Mouse (Mus musculus): ENCODE measurements at regions not wholly inside any gene's neighbourhood (a gene's known extent, or its start where the extent isn't known, plus 50 kb on each side); places are given as distances from the start of the nearest gene placed in this dataset.

DNA sequence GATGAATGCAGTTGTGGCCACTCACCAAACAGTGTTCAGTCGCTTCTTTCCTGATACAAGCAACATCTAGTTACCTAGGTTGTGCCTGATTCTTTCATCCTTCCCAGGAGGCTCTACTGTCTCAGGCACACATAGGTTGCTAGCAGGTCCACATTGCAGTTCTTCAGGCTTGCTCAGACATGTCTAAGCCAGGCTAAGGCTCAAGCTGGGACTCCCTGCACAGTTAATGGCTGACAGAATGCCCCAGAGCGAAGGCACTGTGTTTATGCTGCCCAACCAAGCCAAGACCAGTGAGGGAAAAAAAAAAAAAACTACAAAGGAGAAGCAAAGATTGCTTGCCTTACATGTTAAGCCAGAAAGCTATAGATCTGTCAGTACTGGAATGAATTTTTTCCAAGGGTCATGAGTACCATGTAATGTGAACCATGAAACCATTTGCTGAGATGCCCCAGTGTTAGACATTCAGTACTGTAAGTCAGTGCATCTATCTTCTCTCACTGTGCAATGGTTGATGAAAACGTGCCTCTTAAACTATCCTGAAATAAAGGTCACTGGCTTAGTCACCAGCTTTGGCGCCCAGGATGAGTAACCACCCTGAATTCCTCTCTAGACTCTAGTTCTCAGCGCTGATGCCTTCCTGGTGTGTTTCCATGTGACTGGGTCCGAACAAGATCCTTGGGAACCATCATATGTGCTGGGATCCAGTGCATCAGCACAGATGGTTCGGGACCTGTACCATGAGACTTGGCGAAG is 152.8 kb upstream of the Zfp703 start:
- Histone ChIP-seq H3K27ac (ENCODE audit: low read depth, low read length) (no peak overlapping the region), H3K27me3 (ENCODE audit: insufficient read depth, low read length) (no peaks in the 10 kb centered on the region), H3K9ac (replicated peaks; ENCODE audit: low read length, poor library complexity, severe bottlenecking) (no peak overlapping the region), H3K4me3 (ENCODE audit: low read depth, low read length) (no peak overlapping the region), H3K9me3 (ENCODE audit: low read length) (no peaks in the 10 kb centered on the region), H3K4me1 (ENCODE audit: insufficient read depth, low read length) (no peaks in the 10 kb centered on the region), H3K36me3 (ENCODE audit: insufficient read depth, low read length) (no peaks in the 10 kb centered on the region), H3K4me2 (ENCODE audit: low read depth, low read length, poor library complexity, severe bottlenecking) (no peak overlapping the region)
- WGBS, result 88% methylated on average over 8 of the region's 8 CpGs
- no peak for DNase-seq (ENCODE audit: low spot score)
- ATAC-seq (ENCODE audit: low FRiP score), result no peak
- TF ChIP-seq CTCF (IDR thresholded peaks at IDR 0.05), result no peak

DNA sequence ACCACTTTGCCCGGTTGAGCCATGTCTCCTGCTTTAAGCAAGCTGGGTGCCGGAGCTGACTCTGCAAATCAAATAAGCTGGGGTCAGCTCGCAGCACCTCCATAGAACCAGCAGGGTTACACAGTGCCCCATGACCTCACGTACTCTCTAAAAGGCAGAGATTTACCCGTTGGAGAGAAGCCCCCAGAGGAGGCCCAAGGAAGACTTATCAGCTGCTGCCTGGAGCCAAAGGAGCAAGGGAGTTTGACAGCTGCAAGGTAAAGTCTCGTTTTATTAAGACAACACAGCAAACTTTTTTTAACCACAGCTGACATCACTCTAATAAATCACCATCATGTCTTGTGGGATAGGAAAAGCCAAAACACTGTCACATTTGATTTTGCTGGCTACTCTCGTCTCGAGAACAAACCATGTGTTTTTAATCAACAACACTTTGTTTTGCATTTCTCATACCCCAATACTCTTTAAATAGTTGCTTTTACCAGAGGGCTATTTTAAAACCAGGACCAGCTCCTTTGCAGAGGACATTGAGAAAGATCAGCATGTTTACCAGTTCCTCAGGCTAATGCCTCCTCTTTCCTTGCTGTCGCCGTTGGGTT is 148.7 kb upstream of the Zfp703 start:
- Histone ChIP-seq H3K4me3 (ENCODE audit: low read depth, low read length) (no peak overlapping the region), H3K4me1 (ENCODE audit: insufficient read depth, low read length) (no peaks in the 10 kb centered on the region), H3K9ac (replicated peaks; ENCODE audit: low read length, poor library complexity, severe bottlenecking) (no peak overlapping the region), H3K4me2 (ENCODE audit: low read depth, low read length, poor library complexity, severe bottlenecking) (no peak overlapping the region), H3K27ac (ENCODE audit: low read depth, low read length) (no peak overlapping the region), H3K27me3 (ENCODE audit: insufficient read depth, low read length) (no peaks in the 10 kb centered on the region), H3K36me3 (ENCODE audit: insufficient read depth, low read length) (no peaks in the 10 kb centered on the region), H3K9me3 (ENCODE audit: low read length) (no peaks in the 10 kb centered on the region)
- ATAC-seq (ENCODE audit: low FRiP score), result no peak
- no peak for TF ChIP-seq CTCF (IDR thresholded peaks at IDR 0.05)
- no peak for DNase-seq (ENCODE audit: low spot score)
- WGBS, result 57% methylated on average over 10 of the region's 10 CpGs

DNA sequence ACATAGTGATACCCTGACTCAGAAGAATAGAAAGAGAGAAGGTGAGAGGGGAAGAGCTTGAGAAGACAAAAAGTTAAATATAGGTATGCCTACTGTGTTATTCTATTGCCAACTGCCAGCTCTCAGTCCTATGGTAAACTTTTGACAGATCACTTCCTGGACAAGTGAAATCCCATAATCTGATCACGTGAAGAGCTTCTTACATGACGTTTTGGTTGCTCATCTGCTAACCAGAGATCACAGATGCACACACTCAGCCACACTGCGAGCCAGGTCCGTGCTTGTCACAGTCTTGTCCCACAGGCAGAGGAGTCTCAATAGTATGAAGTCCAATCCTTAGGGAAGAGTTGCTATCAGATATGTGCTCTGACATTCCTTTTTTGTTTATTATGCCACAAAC is 147.8 kb upstream of the Zfp703 start:
- H3K4me2 ChIP-seq (ENCODE audit: low read depth, low read length, poor library complexity, severe bottlenecking), result no peak overlapping the region
- no peaks in the 10 kb centered on the region for H3K9me3 ChIP-seq (ENCODE audit: low read length)
- H3K27ac ChIP-seq (ENCODE audit: low read depth, low read length), result no peak overlapping the region
- no peak for TF ChIP-seq CTCF (IDR thresholded peaks at IDR 0.05)
- DNase-seq (ENCODE audit: low spot score) (no peak), ATAC-seq (ENCODE audit: low FRiP score) (no peak)
- WGBS, result 88% methylated on average over 4 of the region's 4 CpGs
- no peaks in the 10 kb centered on the region for H3K4me1 ChIP-seq (ENCODE audit: insufficient read depth, low read length)
- no peak overlapping the region for H3K4me3 ChIP-seq (ENCODE audit: low read depth, low read length)
- no peaks in the 10 kb centered on the region for H3K27me3 ChIP-seq (ENCODE audit: insufficient read depth, low read length)
- no peaks in the 10 kb centered on the region for H3K36me3 ChIP-seq (ENCODE audit: insufficient read depth, low read length)
- H3K9ac ChIP-seq (replicated peaks; ENCODE audit: low read length, poor library complexity, severe bottlenecking), result no peak overlapping the region

DNA sequence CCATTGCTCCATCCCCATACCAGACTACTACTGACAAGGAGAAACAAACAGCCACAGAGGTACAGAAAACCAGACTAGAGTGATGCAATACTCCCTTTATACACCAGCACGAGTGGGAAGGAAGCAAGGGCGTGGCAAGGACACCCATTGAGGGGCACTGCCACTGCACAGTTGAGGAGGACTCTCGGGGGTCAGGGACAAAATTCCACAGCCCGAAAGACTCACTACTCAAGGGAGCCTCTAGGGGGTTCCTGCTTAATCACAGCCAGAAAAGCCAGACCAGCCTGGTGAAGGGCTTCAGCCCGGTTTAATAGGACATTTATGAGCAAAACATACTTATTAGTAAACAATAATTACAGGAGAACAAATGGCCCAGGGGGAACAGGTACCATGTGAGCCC is 146.0 kb upstream of the Zfp703 start:
- Histone ChIP-seq H3K9me3 (ENCODE audit: low read length) (no peaks in the 10 kb centered on the region), H3K36me3 (ENCODE audit: insufficient read depth, low read length) (no peaks in the 10 kb centered on the region), H3K4me1 (ENCODE audit: insufficient read depth, low read length) (no peaks in the 10 kb centered on the region), H3K27ac (ENCODE audit: low read depth, low read length) (no peak overlapping the region), H3K4me3 (ENCODE audit: low read depth, low read length) (no peak overlapping the region), H3K9ac (replicated peaks; ENCODE audit: low read length, poor library complexity, severe bottlenecking) (no peak overlapping the region), H3K27me3 (ENCODE audit: insufficient read depth, low read length) (no peaks in the 10 kb centered on the region), H3K4me2 (ENCODE audit: low read depth, low read length, poor library complexity, severe bottlenecking) (no peak overlapping the region)
- DNase-seq (ENCODE audit: low spot score) (peak; percentile 19), ATAC-seq (ENCODE audit: low FRiP score) (no peak)
- peak; percentile 30 for TF ChIP-seq CTCF (IDR thresholded peaks at IDR 0.05)
- 33% methylated on average over 5 of the region's 5 CpGs for WGBS

DNA sequence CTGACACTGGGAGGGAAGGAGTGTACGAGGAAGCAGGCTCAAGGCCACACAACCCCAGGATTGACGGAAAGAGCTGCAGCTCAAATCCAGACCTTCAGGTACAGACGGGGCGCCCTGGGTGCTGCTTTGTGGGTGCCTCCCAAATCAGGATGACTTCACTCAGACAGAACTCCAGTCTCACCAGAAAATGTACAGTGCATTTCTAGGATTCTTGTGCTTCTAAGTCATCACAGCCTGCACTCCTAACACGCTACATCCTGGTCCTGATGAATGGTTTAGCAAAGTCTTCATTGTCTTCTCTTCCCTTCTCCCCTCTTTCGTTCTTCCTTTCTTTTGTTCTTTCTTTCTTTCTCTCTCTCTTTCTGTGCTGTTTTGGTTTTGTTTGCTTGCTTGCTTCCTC is 145.3 kb upstream of the Zfp703 start:
- Histone ChIP-seq H3K4me3 (ENCODE audit: low read depth, low read length) (no peak overlapping the region), H3K27ac (ENCODE audit: low read depth, low read length) (no peak overlapping the region)
- 84% methylated on average over 6 of the region's 6 CpGs for WGBS

DNA sequence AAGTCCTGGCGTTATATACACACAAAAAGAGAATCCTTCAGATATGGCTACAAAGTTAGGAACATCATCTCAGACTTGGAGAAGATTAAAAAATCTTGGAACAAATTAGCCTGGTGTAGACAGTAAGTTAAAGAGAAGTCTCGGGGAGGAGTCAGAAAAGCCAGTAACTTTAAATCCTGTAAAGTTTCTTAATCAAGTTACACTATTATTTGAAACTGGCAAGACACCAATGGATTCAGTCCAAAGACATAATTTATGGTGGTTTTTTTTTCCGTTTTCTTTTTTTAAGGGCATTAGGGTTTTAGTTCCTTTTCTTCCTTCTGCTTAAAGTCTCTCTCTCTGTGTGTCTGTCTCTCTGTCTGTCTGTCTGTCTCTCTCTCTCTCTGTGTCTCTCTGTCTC is 144.6 kb upstream of the Zfp703 start:
- H3K36me3 ChIP-seq (ENCODE audit: insufficient read depth, low read length), result no peaks in the 10 kb centered on the region
- no peaks in the 10 kb centered on the region for H3K27me3 ChIP-seq (ENCODE audit: insufficient read depth, low read length)
- ATAC-seq (ENCODE audit: low FRiP score) (no peak), DNase-seq (ENCODE audit: low spot score) (no peak)
- H3K27ac ChIP-seq (ENCODE audit: low read depth, low read length), result no peak overlapping the region
- no peak overlapping the region for H3K9ac ChIP-seq (replicated peaks; ENCODE audit: low read length, poor library complexity, severe bottlenecking)
- no peaks in the 10 kb centered on the region for H3K4me1 ChIP-seq (ENCODE audit: insufficient read depth, low read length)
- TF ChIP-seq CTCF (IDR thresholded peaks at IDR 0.05), result no peak
- no peaks in the 10 kb centered on the region for H3K9me3 ChIP-seq (ENCODE audit: low read length)
- no peak overlapping the region for H3K4me3 ChIP-seq (ENCODE audit: low read depth, low read length)
- 92% methylated on average over 3 of the region's 3 CpGs for WGBS
- H3K4me2 ChIP-seq (ENCODE audit: low read depth, low read length, poor library complexity, severe bottlenecking), result no peak overlapping the region

More for the DNA sequence above, 145.3 kb upstream of the Zfp703 start:
- Histone ChIP-seq H3K36me3 (ENCODE audit: insufficient read depth, low read length) (no peaks in the 10 kb centered on the region), H3K9ac (replicated peaks; ENCODE audit: low read length, poor library complexity, severe bottlenecking) (no peak overlapping the region), H3K27me3 (ENCODE audit: insufficient read depth, low read length) (no peaks in the 10 kb centered on the region), H3K4me2 (ENCODE audit: low read depth, low read length, poor library complexity, severe bottlenecking) (no peak overlapping the region), H3K9me3 (ENCODE audit: low read length) (no peaks in the 10 kb centered on the region), H3K4me1 (ENCODE audit: insufficient read depth, low read length) (no peaks in the 10 kb centered on the region)
- no peak for ATAC-seq (ENCODE audit: low FRiP score)
- no peak for TF ChIP-seq CTCF (IDR thresholded peaks at IDR 0.05)
- no peak for DNase-seq (ENCODE audit: low spot score)
